Mouse (Mus musculus) heart, postnatal 0 days (tissue): Measurements from ENCODE around the gene Gm10408. TPM values are rescaled to one million over a fixed set of nuclear protein-coding genes. Genes with fewer than 3 reads are reported as not detected.
"Not testable (repeated sequence)": the region's sequence is repeated elsewhere in the genome, so short reads cannot be mapped to it uniquely, and the experiment has no call there.

Experiments used
- ATAC-seq: fragments of 200-750 bp; cut with Nextera tagmentation; 2 replicates; pipeline ENCODE4 v1.8.0; 2017; ENCODE audit warnings: low read depth, moderate number of reproducible peaks, moderate library complexity; ENCODE audit not compliant: insufficient read depth
- DNase-seq: peaks from one replicate; pipeline ENCODE4 v3.0.0-alpha.2; 2016; ENCODE audit warnings: low spot score
- H3K27ac ChIP-seq: fragments of 300-500 bp; sonication (generic); 2 replicates; pipeline ENCODE4 v1.5.1; 2014; ENCODE audit warnings: low read depth, mild to moderate bottlenecking
- H3K27me3 ChIP-seq: fragments of 300-500 bp; sonication (generic); 2 replicates; pipeline ENCODE4 v1.6.1; 2014; ENCODE audit warnings: low read length, mixed read lengths; ENCODE audit not compliant: control insufficient read depth, insufficient read depth
- H3K36me3 ChIP-seq: fragments of 300-500 bp; sonication (generic); replicated peaks from 2 replicates; pipeline ENCODE4 v1.6.1; 2014; ENCODE audit warnings: low read length, mixed read lengths; ENCODE audit not compliant: control insufficient read depth, insufficient read depth
- H3K4me1 ChIP-seq: fragments of 300-500 bp; sonication (generic); 2 replicates; pipeline ENCODE4 v1.6.1; 2014; ENCODE audit warnings: antibody characterized with exemption; ENCODE audit not compliant: control insufficient read depth, insufficient read depth
- H3K4me2 ChIP-seq: fragments of 300-500 bp; sonication (generic); 2 replicates; pipeline ENCODE4 v1.6.1; 2014; ENCODE audit warnings: low read depth, mild to moderate bottlenecking, low read length, moderate library complexity
- H3K4me3 ChIP-seq: fragments of 300-500 bp; sonication (generic); 2 replicates; pipeline ENCODE4 v1.5.1; 2014; ENCODE audit warnings: low read depth, low read length
- H3K9ac ChIP-seq: fragments of 300-500 bp; sonication (generic); replicated peaks from 2 replicates; pipeline ENCODE4 v1.6.1; 2014; ENCODE audit warnings: low read depth, low read length, mixed read lengths
- H3K9me3 ChIP-seq: fragments of 300-500 bp; sonication (generic); replicated peaks from 2 replicates; pipeline ENCODE4 v1.6.1; 2016; ENCODE audit warnings: low read length; ENCODE audit not compliant: control insufficient read depth
- WGBS: fragments of 180-500 bp; shearing (Covaris S2); extraction: QIAGEN DNeasy Blood & Tissue Kit; methylation state at CpG from one replicate; pipeline ENCODE4 v1.1.7; 2014; 5-methylcytosine and 5-hydroxymethylcytosine counted together
- polyA plus RNA-seq: library from polyadenylated mRNA; unstranded; fragments of >200 nt; fragmentation: Nextera tagmentation; extraction: Ambion mirVana; gene quantifications from 2 replicates; pipeline ENCODE4 v1.2.1, GENCODE M21; 2015
- total RNA-seq: library from RNA; depleted of rRNA; stranded (reverse); fragments of >200 nt; gene quantifications from 2 replicates; pipeline ENCODE4 v1.2.3, GENCODE M21; 2014; ENCODE audit warnings: low replicate concordance; rRNA removed

The Gm10408 gene
- total RNA-seq (not detected in 2 replicates), polyA plus RNA-seq (not detected in 2 replicates)

- H3K36me3 ChIP-seq, H3K4me2 ChIP-seq, H3K4me3 ChIP-seq, H3K27me3 ChIP-seq, H3K9me3 ChIP-seq, ATAC-seq, DNase-seq, H3K27ac ChIP-seq, H3K4me1 ChIP-seq, H3K9ac ChIP-seq: not testable (repeated sequence)
- WGBS, result no CpG with 5 or more reads among the region's 3 CpGs
Measured at GRCm38 (mm10) chr14:3449079-3449478, at the start of gene Gm10408. Gm10408 (plus strand) TSS chr14:3449379.

GRCm38 (mm10) chr14:3412314-3412713 is 36.9 kb upstream of the Gm10408 start, which contains the start of gene Gm10409:
Gm10409 (plus strand) TSS chr14:3412614.
- not testable (repeated sequence) for H3K9me3 ChIP-seq, H3K4me2 ChIP-seq, H3K27me3 ChIP-seq, H3K4me3 ChIP-seq, H3K36me3 ChIP-seq, H3K27ac ChIP-seq, DNase-seq, ATAC-seq, H3K4me1 ChIP-seq, H3K9ac ChIP-seq
- no CpG with 5 or more reads among the region's 32 CpGs for WGBS

GRCm38 (mm10) chr14:3427803-3428202 is 21.4 kb upstream of the Gm10408 start, which contains the start of gene Gm3005:
Gm3005 (plus strand) TSS chr14:3428103.
- no CpG with 5 or more reads among the region's 2 CpGs for WGBS
- H3K4me3 ChIP-seq, H3K9me3 ChIP-seq, H3K27ac ChIP-seq, DNase-seq, ATAC-seq, H3K27me3 ChIP-seq, H3K9ac ChIP-seq, H3K4me1 ChIP-seq, H3K4me2 ChIP-seq, H3K36me3 ChIP-seq: not testable (repeated sequence)

Other genes starting within 250 kb of the Gm10408 start
- gene D830030K20Rik, start 240.9 kb upstream of the Gm10408 start, total RNA-seq, result 1.3 and 1.4 TPM in 2 replicates
- 10.9 and 11.2 TPM in 2 replicates for gene D830030K20Rik, start 240.9 kb upstream of the Gm10408 start, polyA plus RNA-seq
- 0.95 TPM in 1 of 2 replicates, not detected in the other for gene Gm2956, start 116.8 kb upstream of the Gm10408 start, total RNA-seq
- gene Gm2956, start 116.8 kb upstream of the Gm10408 start, polyA plus RNA-seq, result 0.56 and 1.0 TPM in 2 replicates
- not detected in 2 replicates for gene Gm10413, start 54.3 kb upstream of the Gm10408 start, total RNA-seq
- not detected in 2 replicates for gene Gm10413, start 54.3 kb upstream of the Gm10408 start, polyA plus RNA-seq
- gene Gm10409, start 36.8 kb upstream of the Gm10408 start, total RNA-seq, result 2.3 TPM in 1 of 2 replicates, not detected in the other
- gene Gm10409, start 36.8 kb upstream of the Gm10408 start, polyA plus RNA-seq, result 1.8 and 2.0 TPM in 2 replicates
- 0.53 and 6.6 TPM in 2 replicates for gene Gm3005, start 21.3 kb upstream of the Gm10408 start, total RNA-seq
- 2.9 and 4.3 TPM in 2 replicates for gene Gm3005, start 21.3 kb upstream of the Gm10408 start, polyA plus RNA-seq
- not detected in 2 replicates for gene Gm3012, start 185.1 kb downstream of the Gm10408 start, total RNA-seq
- gene Gm3012, start 185.1 kb downstream of the Gm10408 start, polyA plus RNA-seq, result not detected in 2 replicates
- gene Gm3020, start 202.7 kb downstream of the Gm10408 start, total RNA-seq, result 2.3 TPM in 1 of 2 replicates, not detected in the other
- gene Gm3020, start 202.7 kb downstream of the Gm10408 start, polyA plus RNA-seq, result 1.8 and 2.0 TPM in 2 replicates
- not detected in 2 replicates for gene Gm3043, start 239.4 kb downstream of the Gm10408 start, total RNA-seq
- gene Gm3043, start 239.4 kb downstream of the Gm10408 start, polyA plus RNA-seq, result not detected in 2 replicates